Mouse (Mus musculus): ENCODE results near the gene Slc4a8. TPM values are rescaled to one million over a fixed set of nuclear protein-coding genes. Genes with fewer than 3 reads are reported as not detected.
"Not testable (repeated sequence)": the region's sequence is repeated elsewhere in the genome, so short reads cannot be mapped to it uniquely, and the experiment has no call there.

The Slc4a8 gene
- polyA plus RNA-seq, 1 experiment from 2014 or later, result 10.0 TPM

DNA sequence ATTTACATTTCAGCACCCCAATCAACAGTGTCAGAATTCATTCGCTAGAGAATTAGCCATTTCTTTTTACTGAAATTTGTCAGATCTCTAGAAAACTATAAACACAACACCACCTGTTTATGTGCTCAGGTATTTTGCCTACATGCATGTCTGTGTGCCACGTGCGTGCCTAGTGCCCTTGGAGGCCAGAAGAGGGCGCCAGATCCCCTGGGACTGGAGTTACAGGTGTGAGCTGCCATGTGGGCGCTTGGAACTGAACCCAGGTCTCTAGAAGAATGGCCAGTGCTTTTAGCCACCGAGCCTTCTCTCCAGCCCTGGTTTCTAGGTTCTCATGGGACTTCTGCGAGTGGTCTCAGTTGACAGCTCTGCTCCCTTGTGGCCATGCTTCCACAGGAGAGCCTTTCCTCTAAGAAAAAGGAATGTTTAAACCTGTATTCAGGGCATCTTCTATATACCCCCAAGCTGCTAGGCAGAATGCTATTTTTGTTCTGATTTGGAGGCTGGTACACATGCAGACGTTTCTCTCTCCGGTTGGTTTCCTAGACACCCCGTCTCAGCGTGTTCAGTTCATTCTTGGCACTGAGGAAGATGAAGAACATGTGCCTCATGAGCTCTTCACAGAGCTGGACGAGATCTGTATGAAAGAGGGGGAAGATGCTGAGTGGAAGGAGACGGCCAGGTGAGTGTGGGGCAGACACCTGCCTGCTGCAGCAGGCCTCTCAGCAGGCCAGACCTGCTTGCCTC is 21.9 kb downstream of the Slc4a8 start:
- Histone ChIP-seq H3K9me3 (peaks cover 3% of the 10 kb centered on the region; the same call in 1 of the 2 replicates), H3K4me3 (no peak overlapping the region), H3K27ac (no peak overlapping the region), H3K27me3 (ENCODE audit: insufficient read depth, poor library complexity, severe bottlenecking) (no peaks in the 10 kb centered on the region), H3K36me3 (peaks cover 38% of the 10 kb centered on the region), H3K4me1 (replicated peaks) (peaks cover 17% of the 10 kb centered on the region)
- no peak for DNase-seq (ENCODE audit: low spot score)
- 94% methylated on average over 13 of the region's 13 CpGs for WGBS

GRCm38 (mm10) chr15:100790219-100790618 is 28.7 kb downstream of the Slc4a8 start:
- no peaks in the 10 kb centered on the region for H3K27me3 ChIP-seq (ENCODE audit: insufficient read depth, poor library complexity, severe bottlenecking)
- no peak overlapping the region for H3K27ac ChIP-seq
- WGBS, result 82% methylated on average over 6 of the region's 6 CpGs
- no peak overlapping the region for H3K4me3 ChIP-seq
- no peaks in the 10 kb centered on the region for H3K9me3 ChIP-seq
- peaks cover 24% of the 10 kb centered on the region for H3K4me1 ChIP-seq (replicated peaks)
- peaks cover 22% of the 10 kb centered on the region for H3K36me3 ChIP-seq
- no peak for DNase-seq (ENCODE audit: low spot score)

GRCm38 (mm10) chr15:100792324-100792723 is 30.8 kb downstream of the Slc4a8 start:
- Histone ChIP-seq H3K4me1 (replicated peaks) (peaks cover 24% of the 10 kb centered on the region), H3K27ac (no peak overlapping the region), H3K27me3 (ENCODE audit: insufficient read depth, poor library complexity, severe bottlenecking) (no peaks in the 10 kb centered on the region), H3K9me3 (no peaks in the 10 kb centered on the region), H3K36me3 (peaks cover 21% of the 10 kb centered on the region), H3K4me3 (no peak overlapping the region)
- no peak for DNase-seq (ENCODE audit: low spot score)
- WGBS, result 37% methylated on average over 2 of the region's 2 CpGs

DNA sequence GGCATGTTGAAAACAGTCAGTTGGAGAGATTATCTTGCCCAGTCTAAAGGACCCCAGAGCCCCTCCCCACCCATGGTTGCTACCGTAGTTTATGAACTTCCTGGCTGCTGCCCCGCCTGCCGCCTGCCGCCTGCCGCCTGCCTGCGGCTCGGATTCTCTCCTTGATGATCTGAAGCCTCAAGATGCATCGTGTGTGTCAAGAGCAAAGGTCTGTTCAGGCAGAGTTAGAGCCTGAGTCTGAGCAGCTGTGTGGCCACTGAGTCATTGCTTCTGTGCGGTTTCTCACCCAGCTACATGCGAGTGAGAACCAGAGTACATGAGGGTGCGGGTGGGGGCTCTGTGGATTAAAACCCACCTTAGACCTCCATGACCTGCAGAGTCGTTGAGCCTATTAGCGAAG is 39.4 kb downstream of the Slc4a8 start:
- Histone ChIP-seq H3K9me3 (no peaks in the 10 kb centered on the region), H3K4me3 (no peak overlapping the region), H3K27me3 (ENCODE audit: insufficient read depth, poor library complexity, severe bottlenecking) (no peaks in the 10 kb centered on the region), H3K4me1 (replicated peaks) (no peaks in the 10 kb centered on the region), H3K36me3 (peaks cover 62% of the 10 kb centered on the region), H3K27ac (no peak overlapping the region)
- 83% methylated on average over 13 of the region's 13 CpGs for WGBS
- no peak for DNase-seq (ENCODE audit: low spot score)

- DNase-seq (ENCODE audit: low spot score), result no peak
- WGBS, result 79% methylated on average over 12 of the region's 12 CpGs
- Histone ChIP-seq H3K27me3 (ENCODE audit: insufficient read depth, poor library complexity, severe bottlenecking) (no peaks in the 10 kb centered on the region), H3K9me3 (no peaks in the 10 kb centered on the region), H3K4me3 (no peak overlapping the region), H3K36me3 (peaks cover 57% of the 10 kb centered on the region), H3K27ac (no peak overlapping the region), H3K4me1 (replicated peaks) (peaks cover 5% of the 10 kb centered on the region; the same call in 1 of the 2 replicates)
Measured at GRCm38 (mm10) chr15:100808062-100808461, 46.5 kb downstream of the Slc4a8 start.

DNA sequence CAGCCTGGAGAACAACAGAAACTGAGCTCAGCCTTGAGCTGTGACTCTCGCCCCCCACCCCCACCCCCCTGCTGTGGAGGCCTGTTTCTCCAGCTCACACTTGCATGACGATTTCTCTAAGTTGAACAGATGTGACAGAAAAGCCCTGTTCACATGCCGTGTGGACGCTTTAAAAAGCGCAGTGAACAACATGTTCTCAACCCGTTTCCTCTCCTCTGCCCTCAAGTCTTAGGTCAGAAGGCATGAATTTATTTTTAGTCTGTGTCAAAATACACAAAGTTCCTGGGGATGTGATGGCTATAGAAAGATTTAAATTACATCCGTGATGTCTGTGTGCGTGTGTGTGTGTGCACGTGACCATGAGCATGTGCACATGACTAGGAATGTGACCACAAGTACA is 46.9 kb downstream of the Slc4a8 start:
- Histone ChIP-seq H3K27ac (no peak overlapping the region), H3K36me3 (peaks cover 57% of the 10 kb centered on the region), H3K4me1 (replicated peaks) (peaks cover 9% of the 10 kb centered on the region; the same call in 1 of the 2 replicates), H3K27me3 (ENCODE audit: insufficient read depth, poor library complexity, severe bottlenecking) (no peaks in the 10 kb centered on the region), H3K9me3 (no peaks in the 10 kb centered on the region), H3K4me3 (no peak overlapping the region)
- WGBS, result 81% methylated on average over 9 of the region's 9 CpGs
- no peak for DNase-seq (ENCODE audit: low spot score)

- WGBS, result 93% methylated on average over 8 of the region's 8 CpGs
- no peaks in the 10 kb centered on the region for H3K27me3 ChIP-seq (ENCODE audit: insufficient read depth, poor library complexity, severe bottlenecking)
- H3K4me1 ChIP-seq (replicated peaks), result peaks cover 16% of the 10 kb centered on the region
- DNase-seq (ENCODE audit: low spot score), result no peak
- peaks cover 48% of the 10 kb centered on the region for H3K36me3 ChIP-seq
- no peak overlapping the region for H3K4me3 ChIP-seq
- H3K27ac ChIP-seq, result no peak overlapping the region
- no peaks in the 10 kb centered on the region for H3K9me3 ChIP-seq
Measured at GRCm38 (mm10) chr15:100810243-100810642, 48.7 kb downstream of the Slc4a8 start.

- peaks cover 41% of the 10 kb centered on the region for H3K36me3 ChIP-seq
- DNase-seq (ENCODE audit: low spot score), result no peak
- H3K9me3 ChIP-seq, result no peaks in the 10 kb centered on the region
- H3K27me3 ChIP-seq (ENCODE audit: insufficient read depth, poor library complexity, severe bottlenecking), result no peaks in the 10 kb centered on the region
- H3K27ac ChIP-seq, result no peak overlapping the region
- no peak overlapping the region for H3K4me3 ChIP-seq
- 74% methylated on average over 5 of the region's 5 CpGs for WGBS
- peaks cover 15% of the 10 kb centered on the region for H3K4me1 ChIP-seq (replicated peaks)
Measured at GRCm38 (mm10) chr15:100813501-100813900, 52.0 kb downstream of the Slc4a8 start.

- 64% methylated on average over 7 of the region's 7 CpGs for WGBS
- no peaks in the 10 kb centered on the region for H3K9me3 ChIP-seq
- no peak for DNase-seq (ENCODE audit: low spot score)
- no peak overlapping the region for H3K4me3 ChIP-seq
- no peaks in the 10 kb centered on the region for H3K27me3 ChIP-seq (ENCODE audit: insufficient read depth, poor library complexity, severe bottlenecking)
- H3K36me3 ChIP-seq, result peaks cover 41% of the 10 kb centered on the region
- no peak overlapping the region for H3K27ac ChIP-seq
- peaks cover 15% of the 10 kb centered on the region for H3K4me1 ChIP-seq (replicated peaks)
Measured at GRCm38 (mm10) chr15:100814066-100814465, 52.5 kb downstream of the Slc4a8 start.

DNA sequence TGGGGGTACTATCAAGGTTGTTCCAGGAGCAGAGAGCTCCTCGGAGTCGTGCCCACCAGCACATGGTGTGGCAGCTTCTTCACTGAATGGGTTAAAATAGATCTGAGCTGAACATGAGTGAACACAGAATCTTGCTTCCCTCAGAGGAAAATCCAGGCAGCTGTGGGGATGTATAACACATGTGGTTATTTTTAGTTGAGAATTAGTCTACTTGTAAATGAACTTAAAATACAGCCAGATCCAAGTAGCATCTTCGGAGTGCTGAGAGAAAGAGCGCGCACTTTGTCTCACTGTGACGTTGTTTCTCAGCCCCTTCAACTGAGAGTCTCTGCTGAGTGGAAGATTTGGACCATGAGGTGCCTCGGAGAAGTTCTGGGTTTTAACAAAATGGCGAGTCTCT is 53.8 kb downstream of the Slc4a8 start:
- Histone ChIP-seq H3K4me1 (replicated peaks) (peaks cover 15% of the 10 kb centered on the region), H3K4me3 (no peak overlapping the region), H3K9me3 (no peaks in the 10 kb centered on the region), H3K27ac (no peak overlapping the region), H3K36me3 (peaks cover 37% of the 10 kb centered on the region), H3K27me3 (ENCODE audit: insufficient read depth, poor library complexity, severe bottlenecking) (no peaks in the 10 kb centered on the region)
- WGBS, result 90% methylated on average over 8 of the region's 8 CpGs
- DNase-seq (ENCODE audit: low spot score), result no peak

- peaks cover 12% of the 10 kb centered on the region; the same call in 1 of the 2 replicates for H3K36me3 ChIP-seq
- WGBS, result 90% methylated on average over 3 of the region's 3 CpGs
- H3K9me3 ChIP-seq, result no peaks in the 10 kb centered on the region
- peaks cover 14% of the 10 kb centered on the region for H3K27me3 ChIP-seq (ENCODE audit: insufficient read depth, poor library complexity, severe bottlenecking)
- H3K4me1 ChIP-seq (replicated peaks), result peaks cover 7% of the 10 kb centered on the region
- no peak overlapping the region for H3K27ac ChIP-seq
- H3K4me3 ChIP-seq, result no peak overlapping the region
- no peak for DNase-seq (ENCODE audit: low spot score)
Measured at GRCm38 (mm10) chr15:100818860-100819259, 57.3 kb downstream of the Slc4a8 start.

- Histone ChIP-seq H3K9me3 (no peaks in the 10 kb centered on the region), H3K4me1 (replicated peaks) (peaks cover 12% of the 10 kb centered on the region), H3K36me3 (0 out of 2 replicates have a peak, but pooled peaks cover 3% of the 10 kb centered on the region), H3K4me3 (no peak overlapping the region), H3K27me3 (ENCODE audit: insufficient read depth, poor library complexity, severe bottlenecking) (peaks cover 37% of the 10 kb centered on the region), H3K27ac (no peak overlapping the region)
- DNase-seq (ENCODE audit: low spot score), result no peak
- WGBS, result 66% methylated on average over 8 of the region's 8 CpGs
Measured at GRCm38 (mm10) chr15:100821824-100822223, 60.3 kb downstream of the Slc4a8 start.

DNA sequence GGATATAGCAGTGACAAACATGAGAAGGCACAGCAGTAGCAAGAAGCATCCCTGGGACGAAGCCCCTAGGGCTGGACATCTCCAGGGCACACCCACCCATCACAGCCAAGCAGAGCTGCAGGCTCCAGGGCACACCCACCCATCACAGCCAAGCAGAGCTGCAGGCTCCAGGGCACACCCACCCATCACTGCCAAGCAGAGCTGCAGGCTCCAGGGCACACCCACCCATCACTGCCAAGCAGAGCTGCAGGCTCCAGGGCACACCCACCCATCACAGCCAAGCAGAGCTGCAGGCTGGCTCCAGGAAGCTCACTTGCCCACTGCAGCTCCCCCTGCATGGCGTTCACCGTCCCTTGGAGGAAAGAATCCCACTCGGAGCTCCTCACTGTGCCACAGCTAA is 60.8 kb downstream of the Slc4a8 start:
- peaks cover 12% of the 10 kb centered on the region for H3K4me1 ChIP-seq (replicated peaks)
- not testable (repeated sequence) for DNase-seq (ENCODE audit: low spot score); H3K36me3 ChIP-seq; H3K4me3 ChIP-seq; H3K9me3 ChIP-seq; H3K27ac ChIP-seq
- 86% methylated on average over 4 of the region's 4 CpGs for WGBS
- H3K27me3 ChIP-seq (ENCODE audit: insufficient read depth, poor library complexity, severe bottlenecking), result peaks cover 37% of the 10 kb centered on the region

All from hindbrain, embryonic 10.5 days (tissue).